Mouse (Mus musculus) urinary bladder, postnatal 14 days (tissue): ENCODE results near the gene Abhd4.

Source experiments
- DNase-seq: peaks from one replicate; pipeline ENCODE4 v3.0.0; 2021; ENCODE audit warnings: low spot score

Gene Abhd4

DNA sequence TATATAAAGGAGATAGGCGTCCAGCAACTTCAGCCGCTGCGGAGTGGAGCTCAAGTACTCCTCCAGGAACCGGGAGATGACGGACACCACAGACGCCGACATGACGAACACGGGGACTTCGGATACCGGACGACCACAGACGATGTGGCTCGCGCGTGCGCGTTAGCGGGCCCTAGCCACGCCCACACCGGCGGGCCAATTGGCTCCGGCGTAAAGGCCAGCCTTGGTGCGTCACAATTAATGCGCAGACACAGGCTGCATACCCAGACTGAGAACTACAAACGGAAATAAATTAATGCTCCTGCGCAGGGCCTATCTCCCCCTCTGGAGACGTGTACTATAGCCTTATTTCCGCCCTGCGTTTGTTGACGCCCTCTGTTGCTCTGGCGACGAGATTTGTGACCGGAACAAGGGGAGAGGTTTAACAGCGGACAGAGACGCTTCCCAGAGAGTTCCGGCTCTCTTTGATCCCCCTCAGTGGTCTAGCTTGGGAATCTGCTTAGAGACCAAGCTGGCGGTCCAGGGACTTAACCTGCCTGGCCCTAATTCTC lies at the start of gene Abhd4, which contains the start of gene Dad1:
Gene Abhd4 (plus strand): TSS at position 448 of the 551 bp plus-strand sequence.
Gene Dad1 (minus strand): TSS at position 364 of the 551 bp plus-strand sequence.
- DNase-seq, result peak; percentile 98

DNA sequence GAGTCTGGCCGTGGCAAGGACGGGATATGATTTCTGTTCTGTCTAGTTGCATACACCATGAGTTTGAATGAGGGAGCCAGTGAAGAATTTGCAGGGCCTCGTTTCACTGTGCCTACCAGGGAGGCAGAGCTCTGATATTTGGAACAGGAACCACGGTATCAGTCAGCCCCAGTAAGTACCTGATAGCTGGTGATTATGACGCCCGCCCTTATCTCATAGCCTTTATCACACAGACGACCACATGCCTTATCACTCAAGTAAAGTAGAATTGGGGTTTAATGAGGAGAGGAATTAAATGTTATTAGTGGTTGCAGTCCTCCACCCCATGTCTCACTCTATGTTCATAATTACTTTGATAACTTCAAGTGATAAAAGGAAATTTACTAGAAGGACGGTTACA lies 49.7 kb upstream of the Abhd4 start:
- DNase-seq, result no peak

DNA sequence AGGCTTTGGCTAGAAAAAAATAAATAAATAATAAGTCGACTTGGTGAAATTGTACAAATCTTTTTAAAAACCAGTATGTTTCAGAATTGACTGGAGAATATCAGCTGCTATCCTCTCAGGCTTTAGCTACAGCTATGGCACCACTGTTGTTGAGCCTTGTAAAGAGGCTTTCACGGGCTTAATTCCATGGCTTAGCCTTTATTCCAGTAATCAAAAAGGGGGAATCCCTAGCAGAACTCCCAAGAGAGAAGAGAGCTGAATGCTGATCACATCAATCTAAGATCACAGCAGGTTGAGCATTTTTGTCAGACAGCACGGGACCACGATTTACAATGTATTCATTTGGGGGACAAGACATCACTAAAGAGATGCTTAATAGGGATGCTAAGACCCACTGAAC lies 49.2 kb upstream of the Abhd4 start:
- no peak for DNase-seq

DNA sequence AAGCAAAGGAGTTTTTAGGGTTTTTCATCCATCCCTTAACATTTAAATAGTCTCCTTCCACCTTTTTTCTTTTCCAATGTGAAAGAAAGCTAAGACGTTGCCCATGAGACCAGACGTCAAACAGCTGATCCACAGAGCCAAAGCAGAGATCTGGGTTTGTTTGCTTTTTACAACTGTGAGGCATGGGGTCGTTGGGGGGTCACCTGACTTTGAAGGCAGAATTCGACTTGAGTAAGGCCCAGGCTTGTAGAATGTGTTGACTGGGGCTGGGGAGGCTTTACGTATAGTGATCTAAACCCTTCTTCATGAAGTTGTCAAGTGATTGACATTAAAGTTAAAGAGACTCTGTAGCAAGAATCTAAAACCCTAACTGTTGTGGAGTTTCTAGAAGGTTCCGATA lies 48.1 kb upstream of the Abhd4 start:
- DNase-seq, result no peak

DNA sequence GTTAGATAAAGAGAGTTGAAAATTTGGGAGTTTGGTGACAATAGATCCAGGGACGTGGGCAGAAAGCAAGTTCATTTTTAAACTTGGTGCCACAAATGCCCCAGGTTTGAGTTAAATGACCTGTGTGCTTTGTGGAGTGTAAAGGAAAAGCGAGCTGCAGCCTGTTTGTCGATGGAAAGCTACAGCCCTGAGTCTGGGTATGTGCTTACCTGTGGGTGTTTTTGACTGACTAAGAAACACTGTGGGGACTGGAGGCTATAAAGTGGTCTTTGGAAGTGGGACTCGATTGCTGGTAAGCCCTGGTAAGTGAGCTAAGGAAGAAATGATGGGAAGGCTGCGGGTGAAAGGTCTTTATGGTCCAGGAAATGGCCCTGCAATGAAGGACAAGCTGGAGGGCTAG lies 47.7 kb upstream of the Abhd4 start:
- DNase-seq, result no peak

DNA sequence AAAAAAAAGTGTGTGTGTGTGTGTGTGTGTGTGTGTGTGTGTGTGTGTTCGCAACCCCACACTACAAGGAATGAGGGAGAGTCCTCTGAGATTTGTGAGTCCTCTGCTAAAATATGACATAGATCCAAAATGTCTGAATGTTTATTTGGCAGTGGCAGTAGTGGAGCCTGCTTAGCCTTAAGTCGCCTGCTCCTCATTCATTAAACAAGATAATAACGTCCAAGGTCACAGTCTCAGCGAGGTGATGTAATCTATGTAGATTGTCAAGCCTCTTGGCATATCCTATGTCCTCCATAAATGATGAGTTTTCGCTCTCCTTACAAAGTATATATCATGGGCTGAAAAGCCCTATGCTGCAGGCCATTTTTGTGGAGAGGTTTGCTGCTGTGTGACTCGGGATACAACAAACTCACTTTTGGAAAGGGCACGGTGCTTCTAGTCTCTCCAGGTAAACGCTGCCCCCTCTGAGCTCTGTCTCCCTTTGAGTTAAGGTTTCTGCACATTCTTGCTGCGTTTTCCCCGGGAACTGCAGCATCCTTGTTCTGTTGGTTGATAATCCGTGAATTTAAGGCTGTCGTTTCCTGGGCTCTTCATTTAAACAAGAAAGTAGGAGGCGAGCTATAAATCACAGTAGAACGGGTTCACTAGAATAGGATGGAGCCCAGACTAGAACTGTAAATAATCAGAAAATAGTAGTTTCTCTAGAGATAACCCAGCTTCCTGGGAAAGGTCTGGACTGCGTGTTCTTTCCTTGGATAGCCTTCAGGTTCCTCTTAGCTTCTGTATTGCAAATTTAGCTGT lies 47.0 kb upstream of the Abhd4 start:
- DNase-seq, result no peak

DNA sequence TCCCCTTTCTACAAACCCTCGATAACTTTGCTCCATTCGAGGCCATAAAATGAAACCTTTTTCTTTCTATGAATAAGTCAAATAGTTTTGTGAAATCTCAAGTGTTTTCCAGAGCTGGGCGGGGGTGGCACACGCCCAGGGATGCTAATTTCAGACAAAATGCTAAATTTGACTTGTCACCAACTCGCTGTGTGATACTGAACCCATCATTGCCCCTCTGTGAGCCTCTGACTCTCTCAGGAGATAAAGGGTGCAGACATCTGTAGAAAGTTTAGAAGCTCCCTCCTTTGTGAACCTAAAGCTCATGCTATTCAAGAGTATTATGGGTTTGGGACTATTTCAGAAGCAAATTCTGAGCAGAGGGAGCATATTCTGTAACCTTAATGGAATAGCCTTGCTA lies 46.1 kb upstream of the Abhd4 start:
- DNase-seq, result no peak

DNA sequence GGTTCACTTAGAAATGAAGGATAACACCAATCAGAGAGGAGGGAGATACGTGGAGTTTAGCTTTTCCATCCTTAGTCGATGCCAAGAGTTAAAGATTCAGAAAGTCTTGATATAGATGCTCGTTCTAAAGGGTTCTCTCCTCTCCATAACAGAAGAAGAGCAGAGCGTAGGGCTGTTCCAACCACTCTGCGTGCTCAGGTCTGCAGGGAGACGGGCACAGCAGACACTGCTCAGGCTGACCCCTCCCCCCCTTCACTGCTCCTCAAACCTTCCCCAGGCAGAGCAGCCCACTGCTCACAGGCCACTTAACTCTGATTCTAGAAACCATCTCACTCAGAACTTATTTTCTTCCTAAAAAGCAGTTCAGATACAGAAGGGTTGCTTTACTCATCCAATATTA lies 45.2 kb upstream of the Abhd4 start:
- no peak for DNase-seq

DNA sequence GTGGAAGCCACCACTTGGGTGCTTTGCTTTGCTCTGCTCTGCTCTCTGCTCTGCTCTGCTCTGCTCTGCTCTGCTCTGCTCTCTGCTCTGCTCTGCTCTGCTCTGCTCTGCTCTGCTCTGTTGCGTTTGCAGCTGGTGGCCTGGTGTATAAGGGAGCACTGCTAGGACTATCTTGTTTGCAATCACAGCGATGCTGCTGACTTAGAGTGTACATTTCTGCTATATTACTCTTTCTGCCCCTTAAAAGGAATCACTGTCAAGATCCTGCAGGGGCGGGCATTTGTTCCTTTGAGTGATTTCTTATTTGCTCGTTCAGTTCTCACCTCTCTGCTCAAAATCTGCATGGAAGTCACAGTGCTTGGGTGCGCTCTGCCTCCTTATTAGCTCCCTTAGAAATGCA lies 44.1 kb upstream of the Abhd4 start:
- no peak for DNase-seq

DNA sequence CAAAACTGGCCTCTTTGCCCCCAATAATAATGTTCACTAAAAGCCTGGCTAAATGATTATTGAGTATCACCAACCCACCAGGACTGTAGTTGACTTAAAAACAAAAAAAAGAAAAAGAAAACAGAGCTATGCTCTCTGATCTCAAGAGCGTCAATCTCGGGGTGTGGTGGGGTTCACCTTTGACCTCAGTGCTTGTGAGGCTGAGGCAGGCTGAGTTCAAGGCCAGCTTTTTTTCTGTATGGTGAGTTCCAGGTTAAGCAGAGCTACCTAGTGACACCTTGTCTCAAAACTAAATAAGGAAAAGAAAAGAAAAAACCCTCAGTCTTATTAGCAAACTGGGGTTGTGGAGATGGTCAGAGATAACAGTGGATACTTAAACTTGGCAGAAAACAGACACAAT lies 43.6 kb upstream of the Abhd4 start:
- no peak for DNase-seq

DNA sequence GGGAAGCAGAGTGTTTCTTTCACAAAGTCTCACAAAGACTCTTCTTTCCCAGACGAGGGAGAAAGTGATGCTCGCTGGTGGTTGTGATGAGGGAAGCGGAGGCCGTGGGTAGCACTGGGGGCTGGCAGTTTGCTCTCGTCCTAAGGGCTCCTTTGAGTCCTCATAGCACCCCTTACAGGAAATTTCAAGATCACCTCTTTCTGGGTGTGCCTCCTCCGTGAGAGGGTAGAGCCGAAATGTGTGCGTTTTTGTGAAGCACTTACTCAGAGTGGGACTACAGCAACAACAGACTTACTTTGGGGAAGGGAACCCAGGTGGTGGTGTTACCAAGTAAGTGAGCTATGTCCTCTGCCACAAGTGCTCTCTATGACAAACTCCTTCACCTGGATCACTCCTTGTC lies 42.8 kb upstream of the Abhd4 start:
- DNase-seq, result no peak

DNA sequence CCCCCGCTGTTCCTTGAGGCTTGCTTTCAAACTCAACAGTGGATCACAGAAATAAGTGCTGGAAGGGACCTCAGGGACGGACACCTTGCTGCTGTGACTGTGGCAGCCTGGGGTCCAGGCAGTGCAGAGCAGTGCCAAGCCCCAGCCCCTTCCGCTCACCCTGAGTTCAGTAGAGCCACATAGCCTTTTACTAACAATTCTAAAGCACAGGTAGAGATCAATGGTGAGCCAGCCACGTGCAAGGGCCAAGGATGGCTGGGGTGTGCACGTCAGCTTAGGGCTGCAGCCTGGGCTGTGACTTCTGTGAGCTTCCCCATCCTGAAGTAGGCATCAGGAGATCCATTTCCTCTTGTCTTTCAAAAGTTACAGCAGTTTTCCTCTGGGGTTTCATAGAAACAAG lies 42.2 kb upstream of the Abhd4 start:
- DNase-seq, result no peak

DNA sequence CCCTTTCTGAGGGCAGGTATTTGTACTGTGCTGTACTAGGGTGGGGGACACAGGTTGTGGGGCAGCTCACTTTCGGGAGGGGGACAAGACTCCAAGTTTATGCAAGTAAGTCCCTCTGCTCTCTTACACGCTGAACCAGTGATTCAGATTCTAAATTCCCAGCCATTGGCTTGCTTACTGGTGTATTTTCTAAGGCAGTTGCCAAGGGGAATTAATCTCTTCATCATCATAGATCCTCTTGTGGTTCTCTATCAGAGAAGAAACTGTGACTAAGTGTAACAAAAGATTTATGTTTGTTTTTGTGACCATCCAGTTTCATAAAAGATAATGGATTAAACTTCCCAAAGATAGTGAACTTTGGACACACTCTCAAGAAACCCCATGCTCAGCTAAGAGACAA lies 40.3 kb upstream of the Abhd4 start:
- no peak for DNase-seq

DNA sequence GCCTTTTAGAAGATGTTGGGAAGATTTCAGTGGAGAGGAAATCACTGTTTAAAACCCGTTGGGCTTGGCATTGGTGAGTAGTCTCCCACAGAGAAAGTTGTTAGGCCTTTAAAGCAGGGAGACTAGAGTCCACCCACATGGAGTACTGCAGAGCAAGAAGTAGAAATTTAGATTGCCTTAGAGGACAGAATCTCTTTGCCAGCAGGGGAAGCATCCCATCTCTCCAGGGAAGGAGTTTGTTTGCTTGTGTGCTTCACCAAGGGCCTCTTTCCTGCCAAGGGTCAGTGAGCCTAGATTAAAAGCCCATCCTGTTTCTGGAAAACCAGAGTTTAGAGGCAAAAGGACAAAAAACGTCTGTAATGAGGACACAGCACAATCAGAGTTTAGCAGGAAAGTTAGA lies 39.5 kb upstream of the Abhd4 start:
- DNase-seq, result no peak

DNA sequence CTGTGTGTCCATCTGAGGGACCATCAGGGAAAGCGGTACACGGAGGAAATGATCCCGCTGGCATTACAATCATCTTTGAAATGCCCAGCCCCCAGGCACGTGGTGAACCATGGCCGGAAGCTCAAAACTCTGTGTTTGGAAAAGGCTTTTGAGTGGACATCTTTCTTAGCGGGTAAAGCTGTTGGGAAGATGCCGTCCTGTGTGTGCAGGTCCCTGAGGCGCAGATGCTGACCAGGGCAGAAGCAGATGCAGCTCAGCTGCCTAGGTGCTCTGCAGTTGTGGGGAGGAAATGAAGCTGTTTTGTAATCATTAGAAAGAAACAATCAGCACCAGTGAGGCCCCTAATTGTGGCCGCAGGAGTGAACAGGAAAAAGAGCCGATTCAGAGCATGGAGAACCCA lies 39.1 kb upstream of the Abhd4 start:
- no peak for DNase-seq

DNA sequence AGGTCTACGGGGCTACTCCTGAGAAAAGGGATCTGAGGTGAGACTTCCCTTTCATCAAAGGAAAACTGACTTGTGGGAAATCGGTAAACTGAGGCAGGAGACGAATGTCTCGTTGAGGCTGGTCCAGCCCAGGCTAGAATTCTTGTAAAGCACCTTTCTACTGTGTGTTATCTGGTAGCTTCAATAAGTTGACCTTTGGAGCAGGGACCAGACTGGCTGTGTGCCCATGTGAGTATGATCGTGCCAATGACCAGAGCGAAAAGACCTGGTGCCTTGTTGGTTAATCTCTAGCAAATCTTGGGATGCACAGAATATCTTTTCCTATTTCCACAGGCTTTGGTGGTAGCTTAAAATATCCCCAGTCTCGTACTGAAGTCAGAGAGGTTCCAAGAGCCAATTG lies 37.9 kb upstream of the Abhd4 start:
- DNase-seq, result no peak

DNA sequence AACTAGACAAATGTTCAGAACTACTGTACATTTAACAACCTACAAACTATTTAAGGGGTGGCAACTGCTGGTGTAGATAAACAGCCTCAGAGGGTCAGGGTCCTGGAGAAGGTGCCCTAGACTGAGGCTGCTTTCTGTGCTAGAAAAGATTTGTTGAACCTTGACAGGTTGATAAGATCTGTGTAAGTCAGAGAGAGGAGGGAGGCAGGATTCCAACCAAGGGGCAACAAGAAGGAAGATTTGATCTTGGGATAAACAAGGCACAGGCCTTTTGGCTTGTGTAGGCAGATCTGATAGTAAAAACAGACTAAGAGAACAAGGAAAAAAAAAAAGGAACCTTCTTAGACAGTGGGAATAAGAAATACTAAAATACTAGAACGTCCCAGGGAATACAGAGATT lies 35.8 kb upstream of the Abhd4 start:
- no peak for DNase-seq

DNA sequence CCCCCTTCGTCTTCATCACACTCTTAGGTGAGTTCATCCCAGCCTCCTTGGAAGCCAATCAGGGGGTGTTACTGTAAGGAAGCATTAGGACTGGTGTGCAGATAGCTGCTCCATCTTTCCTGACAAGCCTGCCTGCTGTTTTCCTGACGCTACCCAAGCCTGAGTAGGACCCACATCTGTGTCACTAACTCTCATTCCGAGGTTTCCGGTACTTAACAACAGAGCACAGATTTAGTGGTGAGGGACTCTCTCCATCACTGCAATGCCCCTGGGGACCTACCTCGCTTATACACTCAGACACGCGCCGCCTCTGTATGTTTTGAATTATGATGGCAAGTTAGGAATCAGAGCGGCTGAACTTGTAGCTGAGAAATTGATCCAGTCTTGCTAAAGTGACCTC lies 35.3 kb upstream of the Abhd4 start:
- no peak for DNase-seq

DNA sequence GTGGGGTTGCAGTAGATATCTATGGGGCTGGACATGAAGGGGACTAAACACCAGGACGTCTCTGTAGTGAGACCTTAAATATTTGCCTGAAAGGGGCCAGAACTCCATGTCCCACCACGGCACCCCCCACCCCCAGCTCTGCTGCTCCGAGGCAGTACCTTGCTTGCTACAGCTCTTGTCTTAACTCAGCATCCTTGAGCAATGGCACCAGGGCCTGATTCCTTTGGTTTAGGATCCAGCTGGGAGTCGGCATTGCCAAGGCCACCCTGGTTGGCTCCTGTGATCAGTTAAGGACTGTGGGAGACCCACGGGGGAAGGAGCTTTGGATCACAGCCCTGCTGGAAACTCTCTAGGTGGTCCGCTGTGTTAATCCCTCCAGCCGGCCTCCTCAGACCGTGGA lies 34.7 kb upstream of the Abhd4 start:
- DNase-seq, result no peak

DNA sequence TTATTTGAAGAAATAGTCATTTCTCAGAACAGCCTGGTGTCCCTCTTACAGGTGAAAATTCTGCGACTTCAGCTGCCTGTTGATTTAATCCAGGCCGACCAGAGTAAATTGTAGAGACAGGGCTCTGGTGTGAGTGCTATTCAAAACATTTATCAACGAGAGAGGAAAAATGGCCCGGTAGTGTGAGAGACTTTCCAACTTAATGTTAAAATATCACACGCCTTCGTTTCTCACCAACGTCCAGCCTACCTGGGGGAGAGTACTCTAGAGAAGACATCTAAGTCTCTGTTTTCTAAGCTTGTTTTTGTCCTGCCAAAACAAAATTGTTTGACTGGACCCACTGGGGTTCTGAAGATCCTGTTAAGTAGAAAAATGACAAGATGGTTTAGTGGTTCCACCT lies 34.1 kb upstream of the Abhd4 start:
- no peak for DNase-seq

DNA sequence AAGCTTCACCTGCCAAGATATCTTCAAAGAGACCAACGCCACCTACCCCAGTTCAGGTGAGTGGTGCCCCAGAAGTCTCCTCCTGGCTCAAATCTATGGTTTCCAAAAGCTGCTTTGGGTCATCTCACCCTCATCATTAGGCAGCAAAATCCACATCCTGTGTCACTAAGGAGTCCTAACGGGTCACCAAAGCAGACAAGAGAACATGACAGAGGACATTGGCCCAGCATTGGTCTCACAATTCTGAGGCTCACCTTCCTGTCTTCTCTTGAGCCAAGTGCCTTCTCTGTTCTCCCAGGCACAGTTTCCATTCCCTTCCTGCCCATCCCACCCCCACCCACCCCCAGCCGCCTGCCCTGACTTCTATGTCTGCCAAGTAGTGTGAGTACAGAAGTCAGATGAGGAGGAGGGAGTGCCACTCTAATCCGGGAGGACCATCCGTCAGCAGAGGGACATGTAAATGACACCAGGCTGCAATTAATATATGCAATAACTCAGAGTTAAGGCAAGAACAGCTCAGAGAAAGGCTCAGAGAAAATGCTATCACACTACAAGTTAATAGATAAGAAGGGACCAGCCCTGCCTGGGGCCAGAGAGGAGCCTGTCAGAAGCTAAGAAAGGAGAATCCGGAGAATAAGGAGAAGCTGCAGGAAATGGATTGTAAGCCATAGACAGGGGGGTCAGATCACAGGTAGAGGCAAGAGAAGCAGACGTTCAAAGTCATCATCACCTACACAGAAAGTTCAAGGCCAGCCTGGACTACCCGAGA lies 33.1 kb upstream of the Abhd4 start:
- no peak for DNase-seq

DNA sequence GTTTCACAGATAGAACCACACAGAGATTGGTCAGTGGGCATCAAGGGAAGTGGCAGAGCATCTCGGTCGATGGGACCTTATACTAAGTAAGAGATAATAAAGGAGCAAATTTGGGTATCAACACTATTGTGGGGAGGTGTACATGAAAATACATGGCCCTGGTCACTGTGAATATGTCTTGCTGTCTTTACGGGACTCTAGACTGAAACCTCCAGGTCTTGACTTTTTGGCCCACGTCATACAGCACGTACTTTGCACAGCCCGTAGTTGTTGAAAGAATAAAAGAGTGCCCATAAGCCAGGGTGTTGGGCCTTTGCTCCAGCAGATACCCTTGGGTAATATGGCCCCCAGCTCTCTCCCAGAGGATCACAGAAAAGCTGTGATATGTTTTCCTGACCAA lies 32.3 kb upstream of the Abhd4 start:
- DNase-seq, result no peak

DNA sequence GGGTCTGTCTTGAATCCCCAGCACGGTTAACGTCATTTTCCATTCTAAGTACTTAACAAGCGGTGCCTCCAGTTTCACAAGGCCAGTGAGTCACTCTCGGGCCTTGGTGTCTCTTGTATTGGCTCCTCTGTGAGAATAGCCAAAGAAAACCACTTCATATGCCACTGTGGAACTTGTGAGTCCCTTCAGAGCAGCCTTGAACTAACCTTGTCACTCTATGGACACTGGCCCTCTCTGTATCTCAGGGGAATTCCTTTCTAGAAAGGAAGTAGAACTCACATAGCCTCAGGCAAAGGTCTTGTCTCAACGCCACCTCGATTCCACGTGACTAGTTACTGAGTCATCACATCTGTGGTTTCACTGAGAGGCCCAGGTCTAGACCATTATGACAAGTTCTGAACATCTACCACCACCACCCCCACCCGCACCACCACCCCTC lies 31.7 kb upstream of the Abhd4 start:
- no peak for DNase-seq
